Mouse (Mus musculus): Measurements from ENCODE around the gene Macrod1.
A peak's percentile ranks its signal among the peaks of the same experiment; 100 is the strongest.

Macrod1 gene

DNA sequence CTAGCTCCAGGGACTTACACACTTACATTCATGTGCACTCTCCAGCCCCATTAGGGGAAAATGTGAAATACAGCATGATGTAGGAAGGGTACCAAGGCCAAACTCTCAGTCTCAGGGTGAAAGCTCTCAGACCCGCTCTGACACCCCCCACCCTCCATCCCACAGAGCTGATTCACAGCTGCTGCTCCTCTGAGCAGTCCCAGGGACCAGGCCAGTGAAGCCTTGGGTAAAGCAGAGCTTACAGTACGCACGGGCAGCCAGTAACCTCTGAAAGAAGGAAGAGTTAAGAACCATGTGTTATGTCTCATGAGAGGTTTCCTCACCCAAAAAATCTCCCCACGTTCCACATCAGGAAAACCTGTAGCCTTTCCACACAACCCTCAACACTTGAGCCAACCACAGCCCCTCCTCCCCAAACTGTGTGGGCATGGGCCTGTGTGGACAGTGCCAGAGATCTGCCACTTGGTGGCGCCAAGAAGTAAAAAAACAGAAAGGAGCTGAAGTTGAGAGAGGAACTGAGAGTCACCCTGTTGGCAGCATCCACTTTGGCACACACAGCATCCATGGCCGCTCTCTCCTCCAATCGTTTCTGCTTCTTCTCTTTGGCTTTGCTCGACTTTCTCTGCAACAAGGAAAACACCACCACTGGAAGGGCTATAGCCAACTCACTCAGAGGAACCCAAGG lies 178.1 kb downstream of the Macrod1 start:
- DNase-seq (ENCODE audit: low read depth, low spot score), result peak; percentile 53

DNA sequence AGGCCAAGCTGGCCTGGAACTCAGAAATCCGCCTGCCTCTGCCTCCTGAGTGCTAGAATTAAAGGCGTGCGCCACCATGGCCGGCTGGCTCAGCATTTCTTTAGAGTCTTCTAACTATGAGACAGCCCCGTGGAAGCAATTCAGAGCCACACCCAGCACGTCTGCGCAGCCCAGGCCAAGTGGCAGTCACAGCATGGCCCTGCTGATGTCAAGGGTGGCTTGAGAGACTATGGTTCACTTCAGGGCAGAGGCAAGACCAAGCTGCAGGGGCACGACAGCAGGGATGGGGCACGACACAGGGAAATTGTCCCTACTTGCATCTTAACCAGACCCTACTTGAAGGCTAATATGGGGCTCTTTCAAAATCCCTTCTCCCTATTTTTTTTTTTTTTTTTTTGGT lies 178.9 kb downstream of the Macrod1 start:
- no peak for DNase-seq (ENCODE audit: low read depth, low spot score)

DNA sequence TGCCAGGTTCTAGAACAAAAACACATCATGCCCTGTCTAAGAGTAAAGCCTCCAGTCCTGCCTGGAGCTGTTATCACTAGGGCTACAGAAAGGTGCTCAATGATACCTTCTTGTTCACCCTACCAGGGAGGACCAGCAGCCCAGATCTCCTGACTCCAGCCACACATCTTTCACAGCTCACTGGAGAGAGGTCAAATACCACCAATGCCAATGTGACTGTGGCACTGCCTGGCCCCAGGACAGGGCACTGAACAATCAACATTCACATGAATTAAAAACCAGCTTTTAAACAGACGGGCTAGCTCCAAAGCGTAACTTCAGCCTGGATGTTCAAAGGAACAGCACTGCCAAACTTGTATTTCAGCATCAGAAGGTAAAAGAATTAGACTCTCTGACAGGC lies 179.4 kb downstream of the Macrod1 start:
- DNase-seq (ENCODE audit: low read depth, low spot score), result no peak

DNA sequence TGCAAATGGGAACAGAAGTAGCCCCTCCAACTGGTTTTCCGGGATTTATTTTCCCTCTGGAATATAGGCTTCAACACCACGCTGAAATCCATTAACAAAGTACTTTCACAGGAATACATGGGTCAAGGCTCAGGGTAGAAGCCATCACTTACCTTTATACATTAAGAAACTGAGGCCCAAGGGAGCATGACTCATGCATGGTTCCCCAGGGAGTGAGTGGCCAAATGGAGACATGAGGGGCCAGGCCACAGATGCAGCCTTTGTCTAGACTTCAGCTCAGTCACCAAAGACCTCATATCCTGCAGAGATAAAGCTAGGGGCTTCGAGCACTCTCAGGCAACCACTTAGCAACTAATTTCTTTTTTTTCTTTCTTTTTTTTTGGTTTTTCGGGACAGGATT lies 180.1 kb downstream of the Macrod1 start:
- DNase-seq (ENCODE audit: low read depth, low spot score), result no peak

DNA sequence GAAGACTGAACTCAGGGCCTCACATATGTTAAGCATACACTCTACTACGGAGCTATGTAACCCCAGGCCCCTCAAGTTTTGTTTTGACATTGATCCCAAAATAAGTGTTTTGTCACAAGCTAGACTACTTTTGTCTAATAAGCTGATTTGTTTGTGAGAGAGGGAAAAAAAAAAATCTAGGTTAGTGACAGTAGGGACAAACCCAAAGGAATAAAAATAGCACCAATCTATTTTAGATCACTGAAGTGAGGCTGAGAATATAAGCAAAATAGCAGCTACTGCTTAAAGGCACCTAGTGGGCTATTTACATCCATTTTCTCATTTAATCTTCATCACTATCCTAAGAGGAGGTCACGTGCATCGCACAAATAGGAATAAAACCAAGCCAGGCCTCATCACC lies 183.0 kb downstream of the Macrod1 start:
- no peak for DNase-seq (ENCODE audit: low read depth, low spot score)

DNA sequence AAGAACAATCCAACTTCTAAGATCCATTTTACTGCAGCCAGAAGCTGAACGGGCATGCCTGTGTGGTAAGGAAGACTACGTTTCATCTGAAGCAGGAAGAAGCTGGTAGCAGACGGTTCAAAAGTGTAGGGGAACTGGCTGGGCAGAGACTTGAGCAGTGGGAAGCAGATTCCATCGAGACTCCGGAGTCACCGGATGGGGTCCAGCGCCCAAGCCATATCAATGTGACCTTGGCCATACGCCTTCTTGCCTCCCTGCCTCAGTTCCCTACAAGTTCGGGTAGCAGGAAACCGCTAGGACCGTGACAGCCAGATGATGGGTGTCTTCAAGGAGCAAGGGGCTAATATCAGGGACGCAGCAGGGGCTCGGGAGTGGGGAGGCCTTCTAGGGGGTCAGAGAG lies 183.7 kb downstream of the Macrod1 start:
- DNase-seq (ENCODE audit: low read depth, low spot score), result no peak

DNA sequence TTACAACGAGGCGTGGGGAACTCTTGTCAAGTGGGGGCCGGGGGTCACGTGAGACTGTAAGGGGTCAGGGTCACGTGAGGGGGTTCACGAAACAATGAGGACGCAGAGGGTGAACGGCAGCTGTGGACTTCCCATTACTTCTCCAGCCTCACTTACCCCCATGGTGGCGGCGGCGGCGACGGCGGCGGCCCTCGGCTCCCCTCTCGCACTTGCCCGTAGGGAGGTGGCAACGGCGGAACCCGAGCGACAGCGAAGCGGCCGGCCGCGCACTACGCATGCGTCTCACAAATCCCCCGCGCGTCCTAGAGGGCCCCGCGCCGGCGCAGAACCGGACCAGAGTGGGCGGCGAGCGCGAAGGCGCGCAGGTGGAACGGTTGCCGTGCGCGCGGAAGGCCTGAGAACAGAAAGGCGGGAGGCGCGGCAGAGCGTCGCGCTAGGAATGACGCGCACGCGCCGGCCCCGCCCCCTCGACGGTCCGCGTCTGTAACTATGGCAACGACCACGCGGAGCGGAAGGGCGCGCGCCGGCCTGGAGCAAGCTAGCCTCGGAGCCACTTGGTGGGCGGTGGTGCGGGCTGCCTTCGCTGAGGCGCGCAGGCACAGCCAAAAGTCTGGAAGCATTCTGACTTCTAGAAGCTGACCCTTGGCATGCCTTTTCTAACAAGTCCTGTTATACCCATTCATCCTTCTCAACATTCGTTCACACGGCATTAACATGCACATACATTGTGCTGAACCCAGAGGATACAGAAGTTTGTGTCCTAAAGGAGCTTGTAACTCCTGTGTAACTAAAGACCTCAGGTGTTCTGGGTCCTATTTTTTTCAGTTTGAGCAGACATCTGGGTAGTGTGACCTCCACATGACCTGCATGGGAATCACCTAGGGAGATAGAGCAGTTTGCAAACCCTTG lies 184.4 kb downstream of the Macrod1 start, which contains the start of gene Naa40:
Naa40 (minus strand) TSS at position 402 of the 909 bp plus-strand sequence.
- DNase-seq (ENCODE audit: low read depth, low spot score), result peak; percentile 87

GRCm38 (mm10) chr19:7246021-7246420 lies 189.4 kb downstream of the Macrod1 start:
- no peak for DNase-seq (ENCODE audit: low read depth, low spot score)
